Mouse (Mus musculus) adrenal gland, adult 8-10 months (tissue): ENCODE measurements around the gene Ube2q1. TPM values are rescaled to one million over a fixed set of nuclear protein-coding genes. Genes with fewer than 3 reads are reported as not detected.

ENCODE experiments used
- DNase-seq: peaks from one replicate; pipeline ENCODE4 v3.0.0; 2022
- total RNA-seq, 4 experiments: library from RNA; stranded (reverse); gene quantifications; 2 replicates each; pipeline ENCODE4 v1.2.4; 2022

Ube2q1 gene
- total RNA-seq = 10 to 100 TPM; 65.6 to 74.6 (median 72.5) TPM

DNA sequence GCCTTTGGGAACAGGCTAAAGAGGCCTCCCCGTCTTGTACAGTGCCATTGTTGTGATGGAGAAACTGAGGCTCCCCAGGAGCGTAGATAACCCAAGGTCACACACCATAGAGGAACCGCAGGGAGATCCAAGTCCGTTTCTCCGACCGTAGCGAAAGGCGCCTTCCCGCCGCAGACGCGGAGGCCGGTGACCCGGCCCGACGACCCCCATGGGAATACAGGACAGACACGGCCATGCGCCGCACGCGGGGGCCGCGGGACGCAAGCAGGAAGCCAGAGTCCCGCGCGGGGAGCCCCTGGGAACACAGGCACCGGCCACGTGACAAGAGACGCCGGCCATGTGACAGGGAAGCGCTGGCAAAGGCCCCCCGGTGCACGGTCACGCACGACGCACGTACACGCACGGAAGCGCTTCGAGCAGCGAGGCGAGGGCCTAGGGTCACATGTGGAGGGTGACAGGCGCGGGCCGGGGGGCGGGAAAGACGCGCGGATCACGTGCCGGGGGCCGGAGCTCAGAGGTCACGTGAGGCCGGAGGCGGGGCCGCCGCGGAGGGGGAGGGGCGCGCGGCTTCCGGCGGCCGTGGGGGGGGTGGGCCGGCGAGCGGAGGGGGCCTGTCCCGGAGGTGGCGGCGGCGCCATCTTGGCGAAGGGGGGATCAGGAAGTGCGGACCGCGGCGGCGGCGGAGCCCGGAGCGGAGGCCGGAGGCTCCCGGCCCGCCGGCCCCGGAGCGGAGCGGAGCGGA is at the start of gene Ube2q1:
TSS of gene Ube2q1 (plus strand) at position 649 of the 742 bp plus-strand sequence.
- DNase-seq = peak; percentile 98

- peak; percentile 68 for DNase-seq
Measured at GRCm38 (mm10) chr3:89727028-89727427, 46.4 kb upstream of the Ube2q1 start.

- no peak for DNase-seq
Measured at GRCm38 (mm10) chr3:89728848-89729247, 44.6 kb upstream of the Ube2q1 start.

- peak; percentile 86 for DNase-seq
Measured at GRCm38 (mm10) chr3:89730350-89731331, 42.8 kb upstream of the Ube2q1 start.

- no peak for DNase-seq
Measured at GRCm38 (mm10) chr3:89732091-89732490, 41.3 kb upstream of the Ube2q1 start.

DNA sequence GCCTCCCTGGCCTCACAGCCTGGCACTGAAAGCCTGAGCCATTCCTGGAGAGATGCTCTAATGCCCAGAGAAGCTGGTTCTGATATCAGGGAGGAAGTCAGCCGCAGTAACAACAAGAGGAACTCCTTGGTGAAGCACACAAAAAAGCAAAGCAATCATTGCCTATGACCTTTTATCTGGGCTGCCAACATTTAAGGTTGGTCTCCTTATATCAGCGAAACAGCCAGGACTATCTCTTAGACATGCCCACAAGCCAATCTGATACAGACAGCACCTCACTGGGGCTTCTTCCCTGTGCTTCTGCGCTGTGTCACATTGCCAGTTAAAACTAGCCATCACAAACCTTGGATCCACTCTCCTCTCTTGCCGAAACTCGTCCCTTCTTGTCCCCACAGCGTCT is 34.9 kb upstream of the Ube2q1 start:
- no peak for DNase-seq

DNA sequence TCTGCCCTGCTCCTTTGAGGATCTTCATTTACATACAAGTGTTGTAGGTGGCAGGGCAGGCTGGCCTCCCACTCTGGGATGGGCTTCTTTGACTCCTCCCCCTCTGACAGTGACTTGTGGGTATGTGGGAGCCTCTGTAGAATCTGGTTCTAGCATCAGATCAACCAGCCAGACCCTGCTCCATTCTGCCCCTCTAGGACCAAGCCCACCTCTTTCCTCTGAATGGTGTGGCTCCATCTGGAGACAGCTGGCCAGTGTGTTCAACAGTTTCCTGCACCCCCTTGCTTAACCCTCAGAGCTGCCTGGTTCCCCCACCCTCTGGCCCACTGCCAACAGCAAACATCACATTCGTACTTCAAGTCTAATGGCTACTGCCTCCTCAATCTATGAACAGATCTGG is 21.1 kb upstream of the Ube2q1 start:
- no peak for DNase-seq

GRCm38 (mm10) chr3:89755283-89755682 is 18.1 kb upstream of the Ube2q1 start:
- no peak for DNase-seq

GRCm38 (mm10) chr3:89757851-89758250 is 15.6 kb upstream of the Ube2q1 start:
- no peak for DNase-seq

DNA sequence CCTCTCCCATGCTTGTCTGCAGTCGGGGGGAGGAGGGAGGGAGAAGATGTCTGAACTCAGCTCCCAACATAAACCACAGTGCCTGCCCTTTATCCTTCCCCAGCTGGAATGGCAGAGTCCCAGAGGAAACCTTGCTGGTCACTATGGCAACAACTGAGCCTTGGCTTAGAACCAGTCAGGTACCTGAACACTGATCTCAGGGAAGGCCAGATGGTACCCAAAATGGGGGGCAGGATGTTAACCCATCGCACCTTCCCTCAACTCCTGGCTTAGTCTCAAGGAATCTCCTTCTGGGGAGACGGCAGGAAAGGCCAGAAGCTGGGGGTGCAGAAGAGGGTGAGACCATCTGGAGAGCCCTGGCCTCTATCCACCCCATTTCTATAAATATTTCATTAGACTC is 13.6 kb upstream of the Ube2q1 start:
- DNase-seq = no peak

DNA sequence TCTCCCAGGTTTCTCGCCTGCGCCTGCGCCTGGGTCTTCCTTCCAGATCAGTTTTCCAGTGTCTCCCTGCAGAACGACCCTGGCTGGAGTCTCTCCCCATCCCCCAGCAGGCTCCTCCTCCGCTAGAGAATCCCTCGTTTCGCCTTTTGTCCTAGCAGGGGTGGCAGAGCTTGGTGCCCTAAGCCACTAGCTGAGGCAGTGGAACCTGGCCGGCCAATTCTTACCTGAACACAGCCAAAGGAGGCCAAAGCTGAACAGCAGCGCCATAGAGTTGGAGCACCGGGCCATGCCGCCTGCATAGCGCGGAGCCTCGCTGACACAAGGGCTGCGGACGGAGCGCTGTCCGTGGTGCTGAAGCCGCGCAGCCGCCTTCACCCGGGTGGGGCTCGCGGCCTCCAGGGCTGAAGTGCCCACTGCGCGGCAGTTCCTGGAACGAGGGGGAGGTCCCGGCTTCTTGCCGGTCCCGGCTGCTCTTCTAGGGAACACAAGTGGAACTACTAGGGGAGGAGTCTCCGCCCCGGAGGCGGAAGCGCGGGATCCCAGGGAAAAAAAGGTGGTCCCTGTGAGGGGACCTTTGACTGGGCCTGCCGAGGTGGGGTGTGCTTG is 9.2 kb upstream of the Ube2q1 start, which contains the start of gene Chrnb2:
TSS of gene Chrnb2 (minus strand) at position 514 of the 606 bp plus-strand sequence.
- no peak for DNase-seq

DNA sequence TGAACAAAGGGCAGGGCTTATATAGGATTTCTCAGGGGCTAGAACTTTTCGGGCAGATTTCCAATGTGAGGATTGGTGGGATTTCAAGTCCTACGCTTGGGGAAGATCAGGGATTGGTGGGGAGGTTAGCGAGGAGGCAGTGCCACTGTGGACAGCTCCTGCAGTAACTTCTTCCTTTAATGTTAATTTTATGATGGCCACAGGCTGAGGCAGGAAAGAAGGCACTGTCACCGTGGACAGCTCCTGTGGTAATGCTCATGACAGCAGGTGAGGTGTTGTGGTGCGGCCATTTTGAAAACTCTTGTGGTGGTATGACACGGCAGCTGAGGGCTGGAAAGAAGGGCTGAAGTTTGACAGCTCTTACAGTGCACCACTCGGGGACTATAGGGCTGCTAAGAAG is 3.8 kb upstream of the Ube2q1 start:
- no peak for DNase-seq

- no peak for DNase-seq
Measured at GRCm38 (mm10) chr3:89770425-89771002, 2.9 kb upstream of the Ube2q1 start.

DNA sequence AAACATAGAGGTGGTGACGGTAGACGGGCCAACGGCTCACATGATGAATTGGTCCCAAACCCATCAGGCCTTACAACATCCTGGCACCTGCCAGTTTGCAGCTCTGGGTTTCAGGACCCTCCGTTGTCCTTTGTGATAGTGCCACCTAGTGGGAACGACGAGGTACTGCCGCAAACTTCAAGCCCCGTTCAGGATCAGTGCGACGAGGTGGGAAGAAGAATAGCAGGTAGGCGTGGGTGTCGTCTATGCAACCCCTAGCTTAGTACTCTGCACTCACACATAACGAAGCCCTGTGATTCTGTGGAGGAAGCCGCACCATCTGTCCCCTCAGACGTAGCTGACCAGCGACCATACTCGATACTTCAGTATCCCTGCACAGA is 838 bp upstream of the Ube2q1 start:
- peak; percentile 66 for DNase-seq

- peak; percentile 50 for DNase-seq
Measured at GRCm38 (mm10) chr3:89773740-89774211, 360 bp downstream of the Ube2q1 start.

- no peak for DNase-seq
Measured at GRCm38 (mm10) chr3:89774236-89774960, 982 bp downstream of the Ube2q1 start.

DNA sequence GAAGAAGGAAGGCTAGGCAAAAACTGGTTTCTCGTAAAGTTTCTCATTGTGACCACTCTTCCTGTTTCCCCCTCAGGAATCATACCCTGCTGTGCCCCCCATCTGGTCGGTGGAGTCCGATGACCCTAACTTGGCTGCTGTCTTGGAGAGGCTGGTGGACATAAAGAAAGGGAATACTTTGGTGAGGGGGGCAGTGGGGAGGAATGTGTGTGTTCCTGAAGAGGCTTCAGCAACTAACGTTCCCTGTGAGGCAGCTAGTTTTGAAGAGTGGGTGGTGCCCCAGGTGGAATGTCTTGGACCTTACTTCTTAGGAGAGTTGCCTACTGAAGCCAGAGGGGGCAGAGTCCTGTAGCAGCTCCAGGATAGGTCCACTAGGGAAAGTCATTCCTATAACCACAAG is 2.6 kb downstream of the Ube2q1 start:
- DNase-seq = no peak

DNA sequence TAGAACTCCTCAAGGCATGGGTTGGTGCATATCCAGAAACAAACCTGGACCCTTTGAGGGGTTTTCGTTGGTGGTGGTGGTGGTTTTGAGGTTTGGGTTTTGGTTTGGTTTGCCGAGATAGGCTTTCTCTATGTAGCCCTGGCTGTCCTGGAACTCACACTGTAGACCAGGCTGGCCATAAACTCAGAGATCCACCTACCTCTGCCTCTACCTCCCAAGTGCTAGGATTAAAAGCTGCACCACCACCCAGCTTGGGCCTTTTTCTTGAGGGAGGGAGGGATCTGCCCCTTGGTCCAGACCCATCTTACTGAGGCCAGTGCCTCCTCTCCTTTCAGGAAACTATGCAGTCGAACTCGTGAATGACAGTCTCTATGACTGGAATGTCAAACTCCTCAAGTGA is 6.7 kb downstream of the Ube2q1 start:
- DNase-seq = no peak

GRCm38 (mm10) chr3:89781640-89782039 is 8.2 kb downstream of the Ube2q1 start:
- no peak for DNase-seq

DNA sequence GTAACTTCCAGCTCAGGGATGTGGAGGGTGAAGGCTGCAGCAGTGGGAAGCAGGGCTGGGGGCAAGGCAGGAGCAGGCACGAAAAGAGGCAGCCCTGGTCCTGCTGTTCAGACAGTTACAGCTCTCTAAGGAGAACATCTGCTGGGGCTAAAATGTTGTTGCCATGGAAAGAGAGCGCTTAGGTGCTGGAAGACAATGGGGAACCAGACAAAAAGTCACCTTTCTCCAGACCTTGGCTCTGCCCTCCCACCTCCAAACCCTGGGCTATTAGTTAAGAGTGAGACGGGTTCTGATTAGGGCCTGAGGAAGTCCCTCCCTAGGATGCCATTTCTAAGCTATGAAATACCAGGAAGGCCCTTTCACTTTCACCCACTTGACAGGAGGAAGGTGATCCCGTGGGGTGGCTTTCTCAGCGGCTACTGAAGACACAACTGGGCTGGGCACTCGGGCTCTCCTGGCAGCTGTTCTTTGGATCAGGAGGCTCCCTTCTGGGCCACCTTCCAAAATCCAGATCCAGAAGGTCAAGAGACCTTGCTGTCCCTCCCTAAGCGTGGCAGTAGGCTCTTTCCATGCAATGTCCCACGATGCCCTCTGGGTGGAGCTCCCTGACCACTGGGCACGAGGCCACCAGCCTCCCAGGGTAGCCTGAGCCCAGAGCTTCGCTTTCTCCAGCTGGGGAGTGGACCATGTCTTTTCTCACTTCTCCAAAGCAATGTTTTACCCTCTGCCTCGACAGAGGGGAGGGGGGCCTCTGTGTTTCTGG is 11.8 kb downstream of the Ube2q1 start:
- peak; percentile 89 for DNase-seq

- no peak for DNase-seq
Measured at GRCm38 (mm10) chr3:89786275-89786674, 12.9 kb downstream of the Ube2q1 start.
